In genomic region chr14:78731852-78732616, GRCm38 (mm10) we compare ENCODE assay signal across 8 mouse cellular contexts. TPM values are rescaled to one million over a fixed set of nuclear protein-coding genes. Genes with fewer than 3 reads are reported as not detected.
DNase-seq lines count a peak whose midpoint lies in the region; ATAC-seq and TF ChIP-seq lines count a peak whose summit lies in the region.

No protein-coding gene starts in this region.

- peak overlapping the region; percentile 88 for H3K9ac ChIP-seq in hindbrain, embryonic 15.5 days

- H3ac ChIP-seq in myocyte (ENCODE audit: control insufficient read depth, insufficient read length): peak overlapping the region; percentile 61

- no peaks in the 10 kb centered on the region for H3K79me2 ChIP-seq in myocyte (ENCODE audit: control insufficient read depth, insufficient read depth)

- H3K4me2 ChIP-seq in hindbrain, embryonic 15.5 days: peak overlapping the region; percentile 90
- peak overlapping the region; percentile 88 for H3K4me2 ChIP-seq in myocyte (ENCODE audit: low read depth)

- H3K9me3 ChIP-seq in hindbrain, embryonic 15.5 days: no peaks in the 10 kb centered on the region

- 0 out of 2 replicates have a peak, but pooled peaks cover 4% of the 10 kb centered on the region for H3K27me3 ChIP-seq in hindbrain, embryonic 15.5 days
- no peaks in the 10 kb centered on the region for H3K27me3 ChIP-seq in myocyte (ENCODE audit: control insufficient read depth, insufficient read depth, insufficient read length)

- no peaks in the 10 kb centered on the region for H3K36me3 ChIP-seq in hindbrain, embryonic 15.5 days
- no peaks in the 10 kb centered on the region for H3K36me3 ChIP-seq in myocyte (ENCODE audit: control insufficient read depth, insufficient read depth)

- under 1% methylated on average over 53 of the region's 90 CpGs for WGBS in hindbrain, embryonic 15.5 days

- peaks cover 25% of the 10 kb centered on the region for H3K4me1 ChIP-seq in hindbrain, embryonic 15.5 days (replicated peaks)

- DNase-seq in left cerebral cortex, adult 18-20 months (ENCODE audit: low spot score in 2 of 2): peak; percentile 10 to 29
- DNase-seq in left cerebral cortex, adult 11 months (ENCODE audit: low spot score): no peak
- DNase-seq in cerebellum, adult 18-20 months: peak; percentile 28 to 46
- DNase-seq in gastrocnemius, adult 18-20 months (ENCODE audit: low spot score): peak; percentile 34
- peak; percentile 28 for DNase-seq in liver
- peak; percentile 53 to 55 for DNase-seq in urinary bladder, postnatal 36 days (ENCODE audit: low spot score in 2 of 2)

- peak overlapping the region; percentile 85 for H3K4me3 ChIP-seq in hindbrain, embryonic 15.5 days
- H3K4me3 ChIP-seq in myocyte: peak overlapping the region; percentile 43

- H3K27ac ChIP-seq in hindbrain, embryonic 15.5 days (replicated peaks): peak overlapping the region; percentile 93

- ATAC-seq in hindbrain, embryonic 15.5 days (ENCODE audit: low FRiP score, low read depth): peak; percentile 67; the same call in 1 of the 2 replicates

- no peak for TF ChIP-seq POLR2A in myocyte (IDR thresholded peaks at IDR 0.05; ENCODE audit: insufficient read length, low read depth)

TF ChIP-seq in myocyte, 11 proteins besides CTCF, POLR2A, EP300 and RAD21:
- no peak for TF ChIP-seq TCF3 (IDR thresholded peaks at IDR 0.05; ENCODE audit: insufficient read length, low read depth)
- TF ChIP-seq MYOD1 (IDR thresholded peaks at IDR 0.05; ENCODE audit: control insufficient read depth in 1 of 3, insufficient read length in 2 of 3, low read depth in 2 of 3): no peak
- TF ChIP-seq POLR2AphosphoS2 (IDR thresholded peaks at IDR 0.05; ENCODE audit: insufficient read length, low read depth): no peak
- TF ChIP-seq SRF (IDR thresholded peaks at IDR 0.05; ENCODE audit: control insufficient read depth, insufficient read length, low read depth): no peak
- no peak for TF ChIP-seq REST (IDR thresholded peaks at IDR 0.05; ENCODE audit: insufficient read depth, insufficient read length)
- TF ChIP-seq TCF12 (IDR thresholded peaks at IDR 0.05; ENCODE audit: insufficient read depth, poor library complexity, severe bottlenecking): no peak
- TF ChIP-seq MYOG (IDR thresholded peaks at IDR 0.05; ENCODE audit: control insufficient read depth in 1 of 3, insufficient read depth in 1 of 3, insufficient read length in 2 of 3, low read depth in 2 of 3): no peak
- no peak for TF ChIP-seq E2F4 (IDR thresholded peaks at IDR 0.05; ENCODE audit: insufficient read depth)
- TF ChIP-seq CEBPB (IDR thresholded peaks at IDR 0.05; ENCODE audit: insufficient read depth, poor library complexity, severe bottlenecking): no peak
- TF ChIP-seq MAX (IDR thresholded peaks at IDR 0.05; ENCODE audit: low read depth): no peak
- no peak for TF ChIP-seq USF1 (IDR thresholded peaks at IDR 0.05; ENCODE audit: low read depth)
TF ChIP-seq in myocyte: peak in this region for 0.

RNA-seq across cellular contexts. Expression of gene Dgkh, which starts 0.5 kb away (rescaled TPM):
- 10 to 100 TPM; 67.8 to 71.2 TPM for total RNA-seq in left cerebral cortex, adult 18-20 months (2021)
- total RNA-seq in gastrocnemius, adult 18-20 months (2021): 1 to 10 TPM; 2.1 to 3.1 TPM
- polyA plus RNA-seq in hindbrain, embryonic 15.5 days (2015; fragmentation: Nextera tagmentation; extraction: Ambion mirVana): 3.5 and 5.0 TPM in 2 replicates
- polyA plus RNA-seq in myocyte (2012; fragmentation: generic; extraction: Trizol): 1.2 TPM

Comparison
In these comparisons a context has a peak if more than half of its experiments do, and no peak if none do; other contexts are left out.
1. RNA of gene Dgkh, which starts 0.5 kb away (total RNA-seq): 67.8 to 71.2 TPM in left cerebral cortex, adult 18-20 months; 2.1 to 3.1 TPM in gastrocnemius, adult 18-20 months; every median in the first group is over 10 times any median in the second.